Mouse (Mus musculus) olfactory bulb, adult 2 months (tissue): ENCODE data around the gene Fgfr2. TPM values are rescaled to one million over a fixed set of nuclear protein-coding genes. Genes with fewer than 3 reads are reported as not detected.

ENCODE experiments used
- H3K27ac ChIP-seq: fragments of 200-500 bp; 2 replicates; pipeline ENCODE4 v1.5.1; 2012; ENCODE audit warnings: low read depth, low read length; ENCODE audit not compliant: insufficient read depth
- H3K4me1 ChIP-seq: fragments of 200-500 bp; 2 replicates; pipeline ENCODE4 v1.6.1; 2012; ENCODE audit warnings: low read length; ENCODE audit not compliant: control insufficient read depth, insufficient read depth
- H3K4me3 ChIP-seq: fragments of 200-500 bp; 2 replicates; pipeline ENCODE4 v1.5.1; 2012; ENCODE audit warnings: mild to moderate bottlenecking, low read depth, low read length, moderate library complexity; ENCODE audit not compliant: insufficient read depth
- CTCF ChIP-seq: fragments of 200-500 bp; IDR thresholded peaks from 2 replicates; pipeline ENCODE4 v1.5.1; 2012; ENCODE audit warnings: low read depth, mild to moderate bottlenecking, low read length, moderate library complexity; ENCODE audit not compliant: insufficient read depth
- POLR2A ChIP-seq: fragments of 200-500 bp; IDR thresholded peaks from 2 replicates; pipeline ENCODE4 v1.6.1; 2012; ENCODE audit warnings: mild to moderate bottlenecking, low read depth, low read length, moderate library complexity; ENCODE audit not compliant: insufficient read depth
- WGBS: fragments of 180-500 bp; shearing (Covaris S2); methylation state at CpG from one replicate; pipeline ENCODE4 v1.1.7; 2018; 5-methylcytosine and 5-hydroxymethylcytosine counted together
- polyA plus RNA-seq: library from polyadenylated mRNA; stranded (reverse); fragments of >200 nt; gene quantifications from 2 replicates; pipeline ENCODE4 v1.2.4, GENCODE M21; 2012; ENCODE audit warnings: low replicate concordance; ENCODE audit not compliant: missing spikeins, insufficient read depth, insufficient read length

Gene Fgfr2
- polyA plus RNA-seq, 1 experiment: not detected

DNA sequence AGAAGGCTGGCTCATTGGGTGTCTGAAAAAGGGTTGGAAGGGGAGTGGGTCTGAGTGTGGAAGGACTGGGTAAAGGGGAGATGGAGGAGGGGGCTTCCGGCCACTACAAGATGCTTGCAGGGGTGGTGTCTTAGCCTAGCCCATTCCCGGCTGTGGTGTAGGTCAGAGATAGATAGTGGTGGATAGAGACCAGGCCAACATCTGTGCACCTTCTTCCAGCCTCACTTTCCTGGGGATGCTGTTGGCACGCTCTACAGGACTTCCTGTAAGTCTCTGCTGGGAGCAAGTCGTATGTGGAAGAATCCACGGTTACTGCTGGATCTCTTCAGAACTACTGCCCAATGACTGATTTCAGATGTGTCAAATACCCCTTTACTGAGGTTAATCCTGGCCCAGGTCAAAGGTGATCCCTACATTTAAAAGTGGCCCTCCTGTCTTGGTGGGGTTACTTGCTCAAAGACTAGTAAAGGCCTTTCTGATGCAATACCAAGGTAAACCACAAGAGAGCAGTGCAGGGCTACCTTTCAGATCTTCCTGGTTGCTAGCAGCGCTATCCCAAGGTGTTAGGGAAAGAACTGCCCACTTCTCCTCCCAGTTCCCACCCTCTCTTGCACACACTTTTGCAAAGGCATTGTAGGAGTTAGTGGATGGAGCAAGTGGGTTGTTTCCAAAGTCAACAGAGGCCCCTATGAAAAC is 896.6 kb downstream of the Fgfr2 start:
- Histone ChIP-seq H3K4me3 (no peak overlapping the region), H3K4me1 (no peaks in the 10 kb centered on the region), H3K27ac (no peak overlapping the region)
- WGBS: 62% methylated on average over 6 of the region's 6 CpGs
- no peak for TF ChIP-seq CTCF
- TF ChIP-seq POLR2A: no peak

DNA sequence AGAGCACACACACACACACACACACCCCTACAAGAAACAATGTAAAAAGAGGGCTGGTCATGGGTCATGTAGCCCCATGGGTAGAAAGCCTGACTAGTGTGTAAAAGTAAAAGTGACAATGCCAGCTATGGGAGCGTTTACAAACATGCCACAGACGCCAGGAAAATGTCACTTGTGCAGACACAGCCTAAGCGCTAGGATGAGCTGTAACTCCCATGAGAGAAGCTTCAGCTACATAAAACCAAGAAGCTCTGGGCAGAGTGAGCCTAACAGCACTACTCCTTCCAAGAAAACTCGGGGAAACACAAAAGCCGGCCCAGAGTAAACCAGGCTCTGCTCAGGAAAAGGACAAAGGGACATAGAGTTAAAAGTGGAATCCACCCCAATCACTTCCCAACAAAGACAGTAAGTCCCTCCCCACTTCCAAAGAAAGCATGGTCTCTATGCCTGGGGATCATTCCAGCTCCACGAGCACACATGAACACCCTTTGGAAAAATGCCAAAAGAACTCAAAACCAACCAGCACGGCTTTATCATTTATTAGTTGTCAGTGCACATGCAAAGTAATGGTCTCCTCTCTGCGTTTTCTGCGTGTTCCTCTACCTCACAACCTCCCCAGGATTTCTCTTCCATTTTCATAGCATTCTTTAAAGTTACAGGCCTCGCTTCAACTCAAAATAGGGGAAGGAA is 899.6 kb downstream of the Fgfr2 start:
- WGBS: 51% methylated on average over 10 of the region's 10 CpGs

DNA sequence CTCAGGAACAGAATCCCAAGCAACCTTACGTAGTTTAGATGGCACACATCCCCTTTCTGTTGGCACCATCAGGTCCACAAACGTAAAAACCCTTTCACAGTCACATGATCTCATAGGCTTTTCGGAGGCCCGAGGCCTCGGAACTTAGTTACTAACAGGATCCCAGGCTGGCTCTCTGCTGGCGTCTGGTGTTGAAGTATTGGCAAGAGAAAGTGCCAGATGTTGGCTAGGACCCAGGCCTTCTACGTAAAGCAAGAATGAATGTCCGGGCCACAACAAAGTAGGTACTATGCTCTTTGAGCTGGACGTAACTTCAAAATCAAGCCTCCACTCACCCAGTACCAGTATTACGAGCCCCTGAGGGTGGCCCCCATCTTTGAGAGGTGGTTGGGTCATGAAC is 909.1 kb downstream of the Fgfr2 start:
- 52% methylated on average over 10 of the region's 10 CpGs for WGBS
- Histone ChIP-seq H3K4me1 (peaks cover 9% of the 10 kb centered on the region), H3K4me3 (no peak overlapping the region), H3K27ac (no peak overlapping the region)
- TF ChIP-seq POLR2A: no peak
- TF ChIP-seq CTCF: no peak

More for the DNA sequence above, 899.6 kb downstream of the Fgfr2 start:
- H3K4me3 ChIP-seq: no peak overlapping the region
- no peak overlapping the region for H3K27ac ChIP-seq
- no peaks in the 10 kb centered on the region for H3K4me1 ChIP-seq
- no peak for TF ChIP-seq POLR2A

DNA sequence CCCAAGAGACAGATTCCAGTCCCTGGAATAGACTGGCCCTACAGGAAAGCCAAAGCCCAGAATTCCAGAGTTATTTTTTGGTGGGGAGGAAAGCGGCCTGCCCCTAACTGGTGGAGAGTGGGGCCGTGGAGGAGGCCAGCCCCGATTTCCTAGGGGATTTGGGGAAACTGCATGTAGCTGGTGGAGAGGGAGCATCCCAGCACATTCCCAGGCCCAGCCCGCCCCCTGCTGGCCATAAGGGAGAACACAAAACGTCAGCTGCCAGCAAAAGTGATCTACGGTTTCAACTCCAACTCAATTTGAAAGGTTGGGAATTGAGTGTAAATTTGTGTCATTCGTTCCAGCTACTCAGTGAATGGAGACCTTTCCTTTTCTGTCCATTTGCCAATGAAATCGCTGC is 909.7 kb downstream of the Fgfr2 start:
- Histone ChIP-seq H3K4me3 (no peak overlapping the region), H3K27ac (no peak overlapping the region), H3K4me1 (peaks cover 9% of the 10 kb centered on the region)
- 4% methylated on average over 8 of the region's 8 CpGs for WGBS
- TF ChIP-seq CTCF: peak; percentile 93
- no peak for TF ChIP-seq POLR2A

DNA sequence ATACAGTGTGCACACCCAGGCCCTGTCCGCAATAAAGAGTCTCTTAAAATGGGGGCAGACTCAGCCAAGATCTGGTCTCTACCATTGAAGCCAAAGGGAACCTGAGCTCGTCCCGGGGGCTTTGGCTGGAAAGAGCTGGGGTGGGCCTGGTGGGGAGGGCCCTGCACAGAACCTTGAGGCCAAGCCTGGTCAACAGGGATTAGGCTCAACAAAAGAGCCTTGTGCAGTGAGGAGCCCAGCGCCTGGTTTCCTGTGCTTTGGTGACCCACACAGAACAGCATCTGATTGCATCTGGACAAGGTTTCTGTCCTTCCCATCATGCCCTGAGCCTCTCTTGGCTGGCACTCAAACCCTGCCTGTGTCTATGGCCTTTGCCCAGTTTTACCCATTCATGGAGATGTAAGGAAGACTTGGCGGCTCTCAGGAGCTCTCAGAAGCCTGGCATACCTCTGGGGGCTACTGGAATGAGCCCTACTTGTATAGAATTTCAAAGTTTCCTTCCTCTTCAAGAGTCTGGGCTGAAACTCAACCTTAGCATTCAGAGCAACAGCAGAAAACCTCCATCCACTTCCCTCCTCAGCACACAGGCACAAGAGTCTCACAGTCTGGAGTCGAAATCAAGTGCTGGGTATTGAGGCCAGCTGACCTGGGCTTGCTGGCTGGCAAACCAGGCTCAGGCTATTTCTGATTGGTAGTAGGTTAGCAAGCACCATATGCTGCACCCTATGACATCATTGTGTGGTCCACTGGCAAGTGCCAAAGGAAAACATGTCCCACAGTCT is 911.0 kb downstream of the Fgfr2 start:
- H3K4me1 ChIP-seq: peaks cover 9% of the 10 kb centered on the region
- H3K4me3 ChIP-seq: no peak overlapping the region
- 76% methylated on average over 6 of the region's 6 CpGs for WGBS
- no peak overlapping the region for H3K27ac ChIP-seq
- no peak for TF ChIP-seq CTCF
- TF ChIP-seq POLR2A: no peak

DNA sequence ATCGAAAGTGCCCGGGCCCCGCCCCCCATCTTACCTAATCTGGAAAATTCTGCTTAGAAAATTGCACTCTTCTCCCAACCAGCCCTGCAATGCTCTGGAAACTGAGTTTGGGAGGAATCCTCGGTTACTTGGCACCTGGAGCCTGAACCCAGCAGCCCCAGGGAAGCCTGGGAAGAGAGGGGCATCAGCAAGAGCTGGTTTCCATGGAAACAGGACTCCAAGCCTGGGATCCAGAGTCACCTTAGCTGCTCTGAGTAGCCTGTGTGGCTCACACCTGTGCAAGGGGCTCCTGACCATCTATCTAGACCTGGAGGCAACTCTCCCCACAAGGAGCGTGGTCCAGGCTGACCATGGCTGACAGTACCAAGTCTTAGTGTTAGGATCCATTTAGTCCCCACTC is 912.5 kb downstream of the Fgfr2 start:
- WGBS: 79% methylated on average over 5 of the region's 5 CpGs
- H3K4me3 ChIP-seq: no peak overlapping the region
- TF ChIP-seq POLR2A (no peak), CTCF (no peak)

DNA sequence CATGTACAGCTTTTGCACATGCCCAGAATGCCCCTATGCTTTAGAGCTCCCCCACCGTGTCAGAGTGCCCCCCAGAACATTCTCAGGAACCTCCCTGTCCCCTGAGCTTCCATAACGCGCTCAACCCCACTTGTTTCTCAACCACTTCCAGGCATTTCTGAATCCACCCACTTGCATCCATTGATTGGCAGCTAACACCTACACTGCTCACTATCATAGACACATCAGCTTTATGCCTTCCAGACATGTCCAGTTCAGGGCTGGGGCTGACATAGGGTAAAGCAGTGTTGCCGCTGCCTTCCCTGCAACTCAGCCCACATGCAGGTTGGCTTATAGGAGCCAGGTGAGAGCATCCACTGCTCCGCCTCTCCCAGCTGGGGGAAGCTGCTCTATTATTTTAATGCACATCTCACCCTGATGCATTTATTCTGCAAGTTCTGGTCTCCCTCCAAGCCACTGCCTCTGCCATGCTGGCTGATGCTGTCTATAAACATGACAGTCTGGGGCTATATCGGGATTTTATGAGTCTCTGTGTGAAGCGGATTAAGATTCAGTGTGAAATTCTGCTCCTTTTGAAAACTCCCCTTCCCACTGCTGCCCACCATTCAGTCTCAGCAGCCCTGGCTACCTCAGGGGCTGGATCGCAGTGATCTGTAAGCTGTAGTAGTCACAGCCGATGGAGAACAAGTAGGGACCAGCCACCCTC is 914.1 kb downstream of the Fgfr2 start:
- no peak overlapping the region for H3K27ac ChIP-seq
- 78% methylated on average over 9 of the region's 9 CpGs for WGBS
- H3K4me3 ChIP-seq: no peak overlapping the region
- no peak for TF ChIP-seq CTCF
- no peak for TF ChIP-seq POLR2A
- peaks cover 9% of the 10 kb centered on the region for H3K4me1 ChIP-seq

More for the DNA sequence above, 912.5 kb downstream of the Fgfr2 start:
- peaks cover 9% of the 10 kb centered on the region for H3K4me1 ChIP-seq
- no peak overlapping the region for H3K27ac ChIP-seq

DNA sequence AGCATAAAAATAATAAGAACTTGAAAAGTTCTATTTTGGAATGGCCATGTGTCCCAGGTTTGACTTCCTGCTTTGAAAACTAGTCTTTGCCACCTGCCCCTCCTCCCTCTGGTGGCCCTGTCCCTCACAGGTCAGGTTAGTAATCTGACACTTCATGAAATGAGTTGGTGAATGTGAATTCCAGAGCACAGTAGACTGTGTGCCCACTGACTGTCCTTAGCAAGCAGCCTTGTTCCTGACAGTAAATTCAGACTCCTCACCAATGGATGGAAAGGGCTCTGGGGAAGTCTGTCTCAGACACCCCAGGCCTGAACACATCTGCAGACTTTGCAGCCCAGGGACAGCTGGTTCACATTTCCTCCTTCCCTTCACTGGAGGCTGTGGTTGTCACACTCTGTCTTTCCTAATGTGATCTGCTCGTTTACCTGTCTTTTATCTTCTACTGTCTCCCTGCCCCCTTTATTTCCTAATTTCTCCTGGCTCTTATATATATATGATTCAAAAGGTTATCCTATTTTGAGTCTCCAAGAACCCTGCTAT is 919.0 kb downstream of the Fgfr2 start:
- 84% methylated on average over 1 of the region's 1 CpGs for WGBS
- no peak overlapping the region for H3K27ac ChIP-seq
- H3K4me3 ChIP-seq: no peak overlapping the region
- TF ChIP-seq POLR2A (no peak), CTCF (no peak)
- peaks cover 11% of the 10 kb centered on the region for H3K4me1 ChIP-seq

DNA sequence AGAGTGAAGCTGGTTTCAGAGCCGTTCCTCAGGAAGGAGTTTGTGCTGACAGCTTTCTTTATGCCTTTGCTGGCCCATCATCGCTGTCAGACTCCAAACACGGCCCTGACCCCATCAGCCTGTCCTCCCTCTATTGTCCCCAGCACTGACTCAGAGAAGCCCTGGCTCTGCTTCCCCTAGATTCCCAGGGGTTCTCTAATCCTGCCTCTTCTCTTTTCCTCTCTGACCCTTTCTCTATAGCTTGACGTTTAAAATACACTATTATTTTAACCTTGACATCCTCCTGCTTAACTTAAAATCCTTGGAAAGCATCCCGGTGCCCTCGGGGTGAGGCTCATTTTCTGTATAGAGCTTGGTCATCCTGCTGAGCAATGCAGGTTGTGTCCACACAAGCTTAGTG is 923.5 kb downstream of the Fgfr2 start:
- Histone ChIP-seq H3K27ac (no peak overlapping the region), H3K4me3 (no peak overlapping the region), H3K4me1 (peaks cover 12% of the 10 kb centered on the region)
- WGBS: 36% methylated on average over 6 of the region's 6 CpGs
- TF ChIP-seq POLR2A (no peak), CTCF (no peak)
